Mouse (Mus musculus) cerebellum, postnatal 4 days (tissue): ENCODE measurements around the gene Slc39a11.
A peak's percentile ranks its signal among the peaks of the same experiment; 100 is the strongest.

Source experiments
- DNase-seq, 2 experiments: peaks; one replicate each; pipeline ENCODE4 v3.0.0; 2022; ENCODE audit warnings: low spot score in 2 of 2, mixed read lengths in 1 of 2

Gene Slc39a11

DNA sequence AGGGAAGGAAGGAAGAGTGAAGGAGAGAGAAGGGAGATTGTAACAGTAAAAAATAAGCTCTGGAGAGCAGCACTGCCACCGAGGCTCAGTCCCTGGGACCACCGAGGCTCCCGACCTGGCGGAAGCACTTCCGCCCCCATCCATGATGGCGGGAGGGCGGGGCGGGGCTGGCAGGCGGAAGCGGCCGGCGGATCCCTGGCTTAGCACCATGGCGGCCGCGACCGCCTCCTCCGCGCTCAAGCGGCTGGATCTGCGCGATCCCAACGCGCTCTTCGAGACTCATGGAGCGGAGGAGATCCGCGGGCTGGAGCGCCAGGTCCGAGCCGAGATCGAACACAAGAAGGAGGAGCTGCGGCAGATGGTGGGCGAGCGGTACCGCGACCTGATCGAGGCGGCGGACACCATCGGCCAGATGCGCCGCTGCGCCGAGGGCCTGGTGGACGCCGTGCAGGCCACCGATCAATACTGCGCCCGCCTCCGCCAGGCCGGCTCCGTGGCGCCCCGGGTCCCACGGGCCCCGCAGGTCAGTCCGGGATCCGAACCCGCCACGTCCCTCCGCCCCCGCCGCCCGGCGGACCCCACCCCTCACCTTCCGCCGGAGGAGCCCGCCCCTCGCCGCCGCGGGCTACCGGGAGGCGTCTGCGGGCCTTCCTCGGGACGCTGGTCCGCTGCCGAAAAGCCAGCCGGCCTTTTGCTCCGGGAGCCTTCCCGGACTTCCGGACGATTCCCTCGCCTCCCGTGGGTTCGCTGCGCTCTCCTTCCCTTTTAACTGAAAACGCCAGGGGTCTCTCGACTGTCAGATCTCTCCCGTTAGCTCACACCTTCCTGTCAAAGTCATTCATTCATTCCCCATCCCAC lies at the start of gene Slc39a11:
Gene Slc39a11, minus strand, starts transcription at position 727 of the 858 bp plus-strand sequence.
- DNase-seq: peak; percentile 43 to 72

DNA sequence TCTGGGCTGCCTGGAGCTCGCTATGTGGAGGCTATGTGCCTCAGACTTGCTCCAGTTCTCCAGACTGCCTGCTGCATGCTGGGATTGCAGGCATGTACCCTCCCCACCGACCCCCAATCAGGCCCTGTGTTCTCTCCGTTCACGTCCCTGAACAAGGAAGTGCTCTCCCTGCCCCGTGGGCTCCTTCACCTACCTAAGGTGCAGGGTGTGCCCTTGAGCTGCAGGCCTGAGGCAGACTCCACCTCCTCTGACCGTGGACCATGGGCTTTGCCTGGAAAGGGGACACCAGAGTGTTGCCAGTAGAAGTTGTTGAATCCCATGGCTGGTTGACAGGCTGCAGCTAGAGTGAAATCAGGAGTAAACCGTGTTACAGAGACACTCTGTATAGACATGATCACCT lies 49.8 kb upstream of the Slc39a11 start:
- DNase-seq: no peak

DNA sequence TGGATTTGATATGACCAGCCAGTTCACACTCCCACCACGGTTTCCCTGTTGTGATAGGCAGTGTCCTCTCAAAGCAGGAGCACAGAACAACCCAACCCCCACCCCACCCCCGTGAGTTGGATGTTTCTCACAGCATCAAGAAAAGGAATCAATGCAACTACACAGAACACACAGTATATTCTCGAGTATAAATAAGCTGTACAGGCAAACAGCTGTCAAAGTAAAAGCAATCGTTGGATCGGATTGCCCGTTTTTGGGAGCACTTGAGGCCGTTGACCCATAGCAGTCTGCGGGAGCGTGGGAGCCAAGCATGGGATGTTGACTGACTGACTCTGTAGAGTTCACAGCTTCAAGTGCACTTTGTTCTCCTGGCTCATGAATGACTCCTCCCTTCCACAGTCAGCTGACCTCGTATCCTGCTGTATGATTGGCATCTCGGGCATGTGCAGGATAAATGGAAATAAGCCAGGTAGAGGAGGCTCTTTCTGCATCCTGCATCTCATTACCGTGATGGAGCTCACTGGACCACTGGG lies 48.2 kb upstream of the Slc39a11 start:
- DNase-seq: no peak

DNA sequence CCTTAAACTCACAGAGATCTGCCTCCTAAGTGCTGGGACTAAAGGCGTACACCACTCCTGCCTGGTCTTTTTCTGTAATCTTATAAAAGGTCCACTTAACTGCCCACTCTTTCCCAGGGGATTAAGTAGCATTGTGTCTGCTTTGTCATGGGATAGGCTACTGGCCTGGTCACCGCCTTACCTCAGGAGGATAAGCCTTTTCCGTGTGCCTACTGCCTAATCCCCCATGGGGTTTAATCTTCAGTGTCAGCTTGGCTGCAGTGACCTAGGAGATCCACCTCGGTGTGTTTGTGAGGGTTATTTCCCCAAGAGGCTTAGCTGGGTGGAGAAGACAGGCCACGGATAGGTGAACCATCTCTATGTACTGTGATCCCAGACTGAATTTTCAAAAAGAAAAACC lies 47.7 kb upstream of the Slc39a11 start:
- DNase-seq: no peak

DNA sequence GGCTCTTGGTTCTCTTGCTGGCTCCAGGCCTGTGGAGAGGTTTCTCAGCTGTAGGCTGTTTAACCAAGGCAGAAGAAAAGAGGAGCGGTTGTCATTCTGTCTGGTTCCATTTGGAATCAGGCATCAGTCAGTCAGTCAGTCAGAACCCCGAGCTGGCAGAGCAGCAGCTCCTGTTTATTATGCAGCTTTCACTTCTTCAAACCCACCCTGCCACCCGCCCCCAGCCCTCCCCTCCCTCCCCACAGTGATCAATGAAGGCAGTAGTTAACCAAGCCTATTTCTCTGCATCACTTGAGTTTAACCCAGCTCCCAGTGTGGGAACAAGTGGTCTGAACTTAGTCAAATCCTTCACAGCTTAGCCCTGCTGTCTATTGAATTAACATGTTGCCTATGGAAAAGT lies 42.0 kb upstream of the Slc39a11 start:
- no peak for DNase-seq

DNA sequence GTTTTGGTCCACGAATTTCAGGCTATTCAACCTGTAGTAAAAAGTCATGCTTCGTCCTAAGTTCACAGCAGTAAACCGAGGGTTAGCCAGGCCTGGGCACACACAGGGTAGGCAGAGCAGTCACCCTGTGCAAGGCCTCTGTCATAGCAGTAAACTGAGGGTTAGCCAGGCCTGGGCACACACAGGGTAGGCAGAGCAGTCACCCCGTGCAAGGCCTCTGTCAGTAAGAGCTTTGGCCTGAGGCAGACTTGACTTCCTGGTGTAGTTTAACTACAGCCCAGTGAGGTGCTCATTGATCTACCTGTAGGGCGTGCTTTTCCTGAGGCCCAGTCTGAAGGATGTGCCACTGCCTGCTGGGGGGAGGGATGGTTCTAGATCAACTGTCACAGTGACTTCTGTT lies 41.4 kb upstream of the Slc39a11 start:
- DNase-seq: no peak

DNA sequence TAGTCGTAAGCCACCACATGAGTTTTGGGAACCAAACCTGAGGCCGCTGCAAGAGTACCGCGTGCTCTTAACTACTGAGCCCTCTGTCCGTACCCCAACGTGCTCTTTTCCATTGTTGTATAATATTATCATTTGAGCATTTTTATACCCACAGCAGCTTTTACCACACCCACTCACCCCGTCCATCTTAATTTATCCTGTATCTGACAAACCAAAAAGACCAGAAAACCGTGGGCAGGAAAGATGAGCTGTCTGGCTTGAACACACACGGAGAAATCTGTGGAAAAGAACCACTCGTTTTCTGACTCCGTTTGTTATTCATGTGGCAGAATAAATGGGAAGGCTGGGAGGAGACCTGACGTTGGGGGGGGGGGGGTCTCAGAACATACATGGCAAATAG lies 40.6 kb upstream of the Slc39a11 start:
- DNase-seq: no peak

DNA sequence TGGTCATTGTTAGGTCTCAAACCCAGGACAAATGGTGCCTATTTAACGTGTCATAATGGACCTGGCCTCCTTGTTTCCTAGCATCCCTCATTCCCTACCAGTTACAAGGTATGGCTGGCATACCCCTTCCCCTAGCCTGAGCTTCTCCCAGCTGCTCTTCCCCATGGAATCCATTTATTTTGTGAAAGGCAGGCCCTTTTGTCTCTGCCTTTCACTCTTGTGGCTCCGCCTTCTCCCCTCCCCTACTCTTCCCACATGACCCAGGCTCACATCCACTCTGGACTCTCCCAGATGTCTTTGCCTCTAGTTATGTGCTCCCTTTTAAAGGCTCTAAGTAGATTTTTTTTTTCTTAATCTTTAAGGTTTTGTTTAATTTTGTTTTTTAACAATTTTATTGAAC lies 37.2 kb upstream of the Slc39a11 start:
- no peak for DNase-seq

DNA sequence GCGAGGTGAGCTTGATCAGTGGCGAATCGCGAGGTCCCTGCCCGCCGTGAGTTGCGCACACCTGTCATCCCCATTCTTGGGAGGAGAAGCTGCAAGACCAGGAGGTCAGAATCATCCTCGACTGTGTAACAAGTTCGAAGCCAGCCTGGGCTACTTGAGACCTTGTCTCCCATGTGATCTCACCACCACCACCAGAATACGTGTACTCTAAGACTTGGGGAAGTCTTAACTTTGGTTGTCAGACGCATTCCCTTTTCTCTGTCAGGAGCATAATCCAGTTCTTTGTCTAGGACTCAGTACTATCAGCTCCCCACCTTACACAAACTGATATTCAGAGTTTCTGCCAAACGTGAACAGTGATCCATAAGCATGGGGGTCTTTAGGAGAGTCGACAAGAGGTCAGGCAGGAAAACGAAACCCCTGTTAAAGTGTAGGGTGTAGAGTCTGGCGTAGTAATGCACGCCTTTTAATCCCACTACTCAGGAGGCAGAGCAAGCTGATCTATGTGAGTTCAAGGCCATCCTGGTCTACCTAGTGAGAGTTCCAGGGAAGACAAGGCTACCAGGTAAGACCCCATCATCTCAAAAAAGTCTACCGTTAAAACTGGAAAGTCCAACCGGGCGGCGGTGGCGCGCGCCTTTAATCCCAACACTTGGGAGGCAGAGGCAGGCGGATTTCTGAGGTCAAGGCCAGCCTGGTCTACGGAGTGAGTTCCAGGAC lies 35.0 kb upstream of the Slc39a11 start:
- no peak for DNase-seq

DNA sequence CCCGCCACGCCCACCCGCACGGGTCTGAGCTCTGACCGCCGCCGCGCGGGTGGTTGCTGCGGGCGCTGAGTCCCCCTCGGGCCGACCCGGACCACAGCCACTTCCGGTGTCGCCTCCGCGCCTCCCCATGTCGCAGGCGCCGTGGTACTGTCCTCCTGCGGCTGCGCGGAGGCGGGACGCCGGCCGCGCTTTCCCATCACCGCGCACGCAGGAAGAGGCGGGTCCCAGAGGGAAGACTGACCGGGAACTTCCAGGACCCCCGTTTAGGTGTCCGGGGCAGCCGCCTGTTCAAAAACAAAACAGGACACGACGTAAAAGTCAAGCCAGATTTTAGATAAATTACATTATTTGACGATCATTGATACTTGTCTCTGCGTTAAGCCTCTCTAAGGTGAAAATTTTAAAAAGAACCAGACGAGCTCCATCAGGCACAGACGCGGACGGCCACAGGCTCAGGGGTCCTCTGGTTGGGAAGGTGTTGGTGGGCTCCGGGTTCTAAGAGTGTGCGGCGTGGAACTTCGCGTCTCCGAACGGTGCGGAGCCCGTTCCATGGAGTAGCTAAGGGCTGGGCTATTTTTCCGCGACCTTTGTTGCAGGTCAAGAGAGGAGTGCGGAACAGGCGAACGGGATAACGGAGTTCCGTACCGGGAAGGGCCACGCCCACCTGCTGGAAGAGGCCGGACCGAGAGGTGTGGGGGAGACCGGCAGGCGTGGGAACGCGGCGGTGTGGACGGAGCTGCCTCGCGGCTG lies 34.3 kb upstream of the Slc39a11 start, which contains the start of the genes Fam104a and D11Wsu47e:
Gene Fam104a, minus strand, starts transcription at position 199 of the 750 bp plus-strand sequence.
Gene D11Wsu47e, plus strand, starts transcription at position 456 of the 750 bp plus-strand sequence.
- peak; percentile 88 to 92 for DNase-seq

DNA sequence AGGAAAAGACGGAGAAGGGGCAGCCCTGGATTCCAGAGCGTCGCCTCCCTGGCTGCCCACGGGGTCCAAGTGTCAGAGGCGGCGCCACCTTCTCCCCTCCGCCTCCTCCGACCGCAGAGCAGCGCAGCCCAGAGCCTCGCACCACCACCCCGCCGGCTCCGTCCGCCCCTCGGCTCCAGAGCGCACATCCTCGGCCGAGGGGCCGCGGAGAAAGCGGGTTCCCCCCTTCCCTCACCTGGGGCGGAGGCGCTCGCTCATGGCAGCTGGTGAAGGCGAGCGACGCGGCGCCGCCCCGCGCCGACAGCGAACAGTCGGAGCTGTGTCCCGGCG lies 33.7 kb upstream of the Slc39a11 start:
- DNase-seq: no peak

DNA sequence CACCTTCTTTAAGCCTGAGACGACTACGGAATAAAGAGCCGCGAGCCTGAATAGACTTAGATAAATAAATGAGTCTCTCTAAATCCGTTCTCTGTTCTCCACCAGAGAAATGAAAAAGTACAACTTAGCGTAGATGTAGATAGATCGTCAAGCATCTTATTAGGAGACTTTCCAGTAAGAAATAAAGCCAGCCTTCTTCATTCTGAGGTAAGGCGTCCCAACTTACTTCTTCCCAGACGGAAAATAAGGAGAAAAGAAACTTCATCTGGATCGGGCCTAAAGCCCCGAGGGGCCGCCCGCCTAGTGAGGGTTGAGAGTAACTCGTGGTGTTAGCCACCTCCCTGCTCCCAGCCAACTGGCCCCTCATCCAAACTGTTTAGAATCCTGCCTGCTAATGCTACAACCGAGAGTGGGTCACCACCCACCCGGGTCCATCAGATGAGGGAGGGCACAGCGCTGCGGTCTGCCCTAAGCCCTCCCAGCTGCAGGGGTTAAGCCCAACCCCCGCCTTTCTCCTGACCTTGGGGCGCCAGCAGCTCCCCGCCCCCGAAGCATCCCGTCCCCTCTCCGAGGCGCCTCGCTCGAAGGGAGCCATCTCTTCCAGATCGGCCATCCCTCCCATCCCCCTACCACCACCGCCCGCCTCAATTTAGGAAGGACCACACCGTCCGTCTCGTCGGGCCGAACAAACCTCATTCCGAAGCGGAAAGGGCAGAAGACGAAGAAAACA lies 33.2 kb upstream of the Slc39a11 start:
- peak in 1 of 2 experiments; percentile 36 for DNase-seq

DNA sequence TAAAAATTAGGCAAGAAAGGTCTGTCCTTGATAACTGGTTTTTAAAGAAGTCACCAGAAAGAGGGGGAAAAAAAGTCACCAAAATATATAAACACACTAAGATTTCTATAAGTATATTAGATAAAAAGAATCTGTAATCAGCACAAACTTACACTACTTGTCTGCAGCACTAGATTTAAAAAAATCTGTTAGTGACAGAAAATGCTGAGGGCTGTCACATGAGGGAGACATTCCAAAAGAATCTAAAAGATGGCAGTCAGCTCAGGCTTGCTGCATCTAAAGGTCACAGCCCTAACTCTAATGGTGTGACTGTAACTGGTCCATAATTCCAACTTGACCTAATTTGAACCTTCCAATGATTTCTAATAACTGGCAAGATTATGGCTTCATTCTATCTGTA lies 32.1 kb upstream of the Slc39a11 start:
- DNase-seq: no peak

DNA sequence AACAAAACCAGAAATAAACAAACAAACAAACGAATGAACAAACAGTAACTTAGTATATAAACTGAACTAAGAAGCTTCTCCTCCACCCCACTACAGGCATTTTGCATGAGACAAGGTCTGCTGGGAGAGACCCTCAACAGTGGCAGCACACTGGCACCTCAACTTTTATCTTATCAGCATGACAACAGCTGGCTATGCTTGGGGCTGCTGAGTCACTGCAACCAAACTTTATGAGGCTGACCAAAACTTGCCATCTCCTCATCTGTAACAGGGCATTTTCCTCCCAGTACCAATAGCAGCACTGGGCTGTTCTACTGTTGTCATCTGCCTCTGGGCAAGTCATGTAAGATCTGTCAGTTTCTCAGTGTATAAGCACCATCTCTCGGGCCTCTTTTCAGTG lies 31.1 kb upstream of the Slc39a11 start:
- DNase-seq: no peak

DNA sequence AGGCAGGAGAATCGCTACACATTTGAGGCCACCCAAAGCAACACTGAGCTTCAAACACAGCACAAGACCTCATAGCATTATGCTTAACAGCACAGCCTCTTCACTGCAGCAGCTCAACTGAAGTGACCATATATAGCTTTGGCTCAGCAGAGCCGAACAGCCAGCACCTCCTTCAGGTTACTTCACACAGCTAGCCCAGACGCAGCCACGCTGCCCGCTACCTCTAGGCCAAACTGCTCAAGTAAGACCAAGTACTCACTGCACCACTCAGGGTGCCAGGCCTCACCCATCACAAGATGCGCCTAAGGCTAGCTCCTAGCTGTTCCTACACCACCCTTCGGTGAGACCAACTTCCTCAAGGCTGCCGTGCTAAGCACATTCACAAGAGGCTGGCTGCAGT lies 28.5 kb upstream of the Slc39a11 start:
- DNase-seq: no peak

DNA sequence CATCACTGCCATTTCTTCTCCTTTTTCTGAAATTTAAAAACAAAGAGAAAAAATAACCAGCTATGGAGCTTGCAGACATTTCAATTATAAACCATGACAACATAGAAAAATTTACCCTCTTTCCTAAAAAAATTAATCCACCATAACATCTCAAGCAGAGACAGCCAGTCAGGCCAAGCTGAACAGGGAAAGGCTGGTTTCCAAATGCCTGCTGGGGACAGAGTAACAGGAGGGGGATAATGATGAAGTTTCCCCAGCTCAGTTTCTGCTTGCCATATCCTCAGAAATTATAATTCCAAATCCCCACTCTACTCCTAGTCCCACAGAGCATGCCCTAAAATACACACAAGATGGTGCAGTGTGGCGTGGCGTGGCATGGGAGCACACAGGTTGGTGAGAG lies 27.5 kb upstream of the Slc39a11 start:
- no peak for DNase-seq

DNA sequence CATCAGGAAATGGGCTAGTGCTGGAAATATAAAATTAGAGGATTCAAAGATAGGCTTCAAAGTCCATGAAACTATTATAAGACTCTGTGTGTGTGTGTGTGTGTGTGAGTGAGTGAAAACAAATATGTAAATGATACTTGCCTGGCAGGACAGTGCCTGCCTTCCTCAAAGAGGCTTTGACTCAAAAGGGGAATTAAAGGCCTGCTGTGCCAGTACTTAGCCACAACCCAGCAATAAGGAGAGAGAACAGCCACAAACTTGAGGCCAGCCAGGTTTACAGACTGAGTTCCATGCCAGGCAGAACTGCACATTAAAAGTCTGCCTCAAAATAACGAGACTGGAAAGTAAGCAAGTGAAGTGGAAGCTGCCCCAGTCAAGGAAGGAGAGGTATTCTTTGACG lies 27.0 kb upstream of the Slc39a11 start:
- DNase-seq: no peak

DNA sequence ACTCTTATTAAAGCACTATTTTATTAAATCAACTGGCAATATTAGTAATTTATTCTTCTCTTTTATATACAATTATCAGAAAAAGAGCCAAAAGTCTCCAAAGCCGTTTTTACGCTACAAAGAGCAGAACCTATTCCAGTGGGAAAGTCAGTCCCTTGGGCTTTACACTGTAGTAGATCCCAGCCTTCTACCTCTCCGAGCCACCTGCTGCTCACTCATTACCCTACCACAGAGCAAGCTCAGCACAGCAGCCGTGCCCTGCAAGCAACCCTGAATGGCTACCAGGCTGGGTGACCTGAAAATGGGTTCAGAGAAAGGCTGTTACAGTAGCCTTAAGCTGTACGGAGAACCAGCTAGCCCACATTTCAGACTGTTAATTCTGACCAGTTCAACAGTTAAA lies 24.7 kb upstream of the Slc39a11 start:
- DNase-seq: no peak

DNA sequence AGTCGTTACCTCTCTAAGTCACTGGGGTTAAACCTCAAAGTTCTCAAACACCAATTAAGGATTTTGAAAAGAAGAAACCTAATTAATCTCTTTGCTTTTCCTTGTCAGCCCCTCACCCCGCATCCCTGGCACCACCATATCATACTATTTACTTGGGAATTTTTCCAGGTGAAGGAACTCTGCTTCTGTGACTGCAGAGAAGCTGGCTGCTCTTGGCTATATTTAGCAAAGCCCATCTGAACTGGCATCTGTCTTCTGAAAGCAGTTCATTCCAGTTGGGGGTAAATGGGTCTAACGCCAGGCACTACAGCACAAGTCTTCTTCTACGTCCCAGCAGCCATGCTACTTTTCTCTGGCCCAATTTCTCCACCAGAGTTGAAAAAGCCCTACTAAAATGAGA lies 23.7 kb upstream of the Slc39a11 start:
- no peak for DNase-seq

DNA sequence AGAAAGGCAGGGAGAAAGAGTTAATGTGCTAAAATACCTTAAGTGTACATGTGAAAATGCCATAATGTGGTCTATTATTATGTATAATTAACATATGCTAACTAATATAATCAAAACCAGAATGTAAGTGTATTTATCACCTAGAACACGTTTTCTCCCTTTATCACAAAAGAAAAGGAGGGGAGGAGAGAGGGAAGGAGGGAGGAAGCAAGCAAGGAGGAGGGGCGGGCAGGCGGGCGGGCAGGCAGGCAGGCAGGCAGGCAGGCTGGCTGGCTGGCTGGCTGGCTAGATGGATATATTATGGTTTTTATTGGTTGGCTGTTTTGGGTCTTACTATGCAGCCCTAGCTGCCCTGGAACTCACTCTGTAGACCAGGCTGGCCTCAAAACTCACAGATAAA lies 19.8 kb upstream of the Slc39a11 start:
- no peak for DNase-seq

DNA sequence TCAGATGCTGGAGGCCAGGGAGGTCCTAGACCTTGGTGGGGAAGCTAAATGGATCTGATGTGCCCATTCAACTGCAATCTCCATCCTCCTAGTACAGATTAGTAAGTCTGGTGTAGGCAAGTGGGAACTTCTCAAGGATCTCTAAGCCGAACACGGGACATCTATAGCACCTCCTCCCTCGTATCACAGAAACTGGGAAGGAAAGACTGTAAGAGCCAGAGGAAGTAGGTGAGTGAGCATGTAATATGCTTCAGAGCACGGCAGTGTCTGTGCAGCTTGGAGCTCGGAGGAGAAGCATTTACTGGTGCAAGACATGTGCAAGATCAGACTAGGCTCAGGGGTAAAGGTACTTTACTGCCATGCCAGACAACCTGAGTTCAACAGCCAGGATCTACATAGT lies 19.0 kb upstream of the Slc39a11 start:
- DNase-seq: no peak

DNA sequence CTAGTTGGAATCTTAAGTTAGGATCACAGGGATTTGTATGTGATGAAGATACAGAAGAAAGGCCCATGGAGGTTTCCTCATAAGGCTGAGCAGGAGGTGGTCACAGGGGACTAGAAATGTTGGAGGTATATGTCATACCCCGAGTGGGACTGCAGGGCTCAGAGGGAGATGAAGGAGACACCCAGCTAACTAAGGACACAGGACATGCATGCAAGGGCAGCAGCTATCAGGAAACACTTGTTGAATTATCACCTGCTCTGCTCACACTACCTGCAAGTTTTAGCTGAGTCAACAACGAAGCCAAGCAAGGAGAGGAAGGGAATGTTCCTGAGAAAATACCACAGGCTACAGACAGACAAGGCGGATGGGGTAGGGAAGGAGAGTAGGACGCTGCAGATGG lies 17.8 kb upstream of the Slc39a11 start:
- DNase-seq: no peak
